Comparison of ENCODE assay signal across 8 mouse cellular contexts in genomic region chr11:75173095-75173798, GRCm38 (mm10). TPM values are rescaled to one million over a fixed set of nuclear protein-coding genes. Genes with fewer than 3 reads are reported as not detected.
DNase-seq lines count a peak whose midpoint lies in the region; ATAC-seq and TF ChIP-seq lines count a peak whose summit lies in the region.

No protein-coding gene starts in this region.

- ATAC-seq in inflammation-experienced regulatory T-cells, adult 6 months, result peak; percentile 62
- peak; percentile 54 for ATAC-seq in megakaryocyte progenitor cell, adult 5-6 weeks (replicated peaks; ENCODE audit: poor library complexity)

- peak overlapping the region; percentile 81 for H3K4me3 ChIP-seq in gastrocnemius, adult 2 months

- TF ChIP-seq CTCF in gastrocnemius, adult 2 months (IDR thresholded peaks at IDR 0.05), result no peak

- intact Hi-C loops in gastrocnemius, adult 2 months (cut with DNase I), result no loop called here
- intact Hi-C loops in left cerebral cortex, postnatal 10 days (cut with DNase I), result loop anchor here (10.0 kb wide), 1 partner anchor 342 kb away; the partner anchor contains the start of genes Rilp and Scarf1

- DNase-seq in WW6 (ENCODE audit: low read depth, low spot score), result peak; percentile 91
- DNase-seq in cerebellum, postnatal 25 days, result peak; percentile 92 to 94
- peak; percentile 86 for DNase-seq in gastrocnemius, adult 2 months
- peak; percentile 94 to 95 for DNase-seq in left cerebral cortex, postnatal 10 days (ENCODE audit: extremely low spot score in 1 of 2, low spot score in 2 of 2)
- DNase-seq in right cerebral cortex, postnatal 14 days, result peak; percentile 96
- peak; percentile 89 for DNase-seq in yolk sac, embryonic 10.5 days (ENCODE audit: low spot score)

- peak overlapping the region; percentile 46; the same call in 1 of the 2 replicates for H3K27ac ChIP-seq in gastrocnemius, adult 2 months

RNA-seq across cellular contexts. Expression of gene Hic1, which starts 3.9 kb away (rescaled TPM):
- 1 to 10 TPM; 4.6 to 6.6 TPM for total RNA-seq in gastrocnemius, adult 2 months (2021)
- polyA plus RNA-seq in inflammation-experienced regulatory T-cells, adult 6 months (2017; shearing (Covaris generic)), result under 1 TPM; 0.21 to 0.50 (median 0.38) TPM
- total RNA-seq in left cerebral cortex, postnatal 10 days (2021), result 1 to 10 TPM; 3.9 to 5.3 TPM
- 0.02 TPM in 1 of 2 replicates, not detected in the other for total RNA-seq in megakaryocyte progenitor cell, adult 5-6 weeks (2015)
- total RNA-seq in megakaryocyte progenitor cell, adult 5-6 weeks (2017), result not detected in 2 replicates

RNA-seq across cellular contexts. Expression of gene Ovca2, which starts 5.4 kb away (rescaled TPM):
- total RNA-seq in gastrocnemius, adult 2 months (2021), result 1 to 10 TPM; 2.5 to 3.6 TPM
- 10 to 100 TPM; 27.9 to 36.4 (median 32.7) TPM for polyA plus RNA-seq in inflammation-experienced regulatory T-cells, adult 6 months (2017; shearing (Covaris generic))
- total RNA-seq in left cerebral cortex, postnatal 10 days (2021), result 10 to 100 TPM in 1 of 2 experiments, 1 to 10 TPM in 1; 9.2 to 11.3 TPM
- 20.8 and 26.3 TPM in 2 replicates for total RNA-seq in megakaryocyte progenitor cell, adult 5-6 weeks (2015)
- total RNA-seq in megakaryocyte progenitor cell, adult 5-6 weeks (2017), result 14.5 and 16.5 TPM in 2 replicates

RNA-seq across cellular contexts. Expression of gene Dph1, which starts 17.8 kb away (rescaled TPM):
- total RNA-seq in gastrocnemius, adult 2 months (2021), result 1 to 10 TPM; 5.5 to 6.2 TPM
- polyA plus RNA-seq in inflammation-experienced regulatory T-cells, adult 6 months (2017; shearing (Covaris generic)), result 10 to 100 TPM in 2 of 3 experiments, 1 to 10 TPM in 1; 4.0 to 15.3 (median 11.7) TPM
- total RNA-seq in left cerebral cortex, postnatal 10 days (2021), result 10 to 100 TPM; 14.1 to 15.9 TPM
- total RNA-seq in megakaryocyte progenitor cell, adult 5-6 weeks (2015), result 3.3 and 7.4 TPM in 2 replicates
- 9.2 and 9.5 TPM in 2 replicates for total RNA-seq in megakaryocyte progenitor cell, adult 5-6 weeks (2017)

RNA-seq across cellular contexts. Expression of gene Rtn4rl1, which starts 20.3 kb away (rescaled TPM):
- 1 to 10 TPM in 1 of 2 experiments, under 1 TPM in 1; 0.54 to 1.1 TPM for total RNA-seq in gastrocnemius, adult 2 months (2021)
- polyA plus RNA-seq in inflammation-experienced regulatory T-cells, adult 6 months (2017; shearing (Covaris generic)), result 1 to 10 TPM; 1.3 to 2.5 (median 2.2) TPM
- total RNA-seq in left cerebral cortex, postnatal 10 days (2021), result 10 to 100 TPM; 44.8 to 46.9 TPM
- 0.49 and 1.1 TPM in 2 replicates for total RNA-seq in megakaryocyte progenitor cell, adult 5-6 weeks (2015)
- total RNA-seq in megakaryocyte progenitor cell, adult 5-6 weeks (2017), result 0.20 and 0.42 TPM in 2 replicates

Comparison
In these comparisons a context has a peak if more than half of its experiments do, and no peak if none do; other contexts are left out.
1. Peak in every context shown above with its lines: DNase-seq, ATAC-seq, H3K4me3 ChIP-seq and H3K27ac ChIP-seq.
2. RNA of gene Hic1, which starts 3.9 kb away (total RNA-seq): 4.6 to 6.6 TPM in gastrocnemius, adult 2 months and 3.9 to 5.3 TPM in left cerebral cortex, postnatal 10 days; 0.02 TPM in megakaryocyte progenitor cell, adult 5-6 weeks; every median in the first group is over 4 times any median in the second.